Mouse (Mus musculus): Measurements from ENCODE around the gene Megf11. TPM values are rescaled to one million over a fixed set of nuclear protein-coding genes. Genes with fewer than 3 reads are reported as not detected.

The Megf11 gene
- polyA plus RNA-seq, 1 experiment from 2014 or later: 5.6 TPM

DNA sequence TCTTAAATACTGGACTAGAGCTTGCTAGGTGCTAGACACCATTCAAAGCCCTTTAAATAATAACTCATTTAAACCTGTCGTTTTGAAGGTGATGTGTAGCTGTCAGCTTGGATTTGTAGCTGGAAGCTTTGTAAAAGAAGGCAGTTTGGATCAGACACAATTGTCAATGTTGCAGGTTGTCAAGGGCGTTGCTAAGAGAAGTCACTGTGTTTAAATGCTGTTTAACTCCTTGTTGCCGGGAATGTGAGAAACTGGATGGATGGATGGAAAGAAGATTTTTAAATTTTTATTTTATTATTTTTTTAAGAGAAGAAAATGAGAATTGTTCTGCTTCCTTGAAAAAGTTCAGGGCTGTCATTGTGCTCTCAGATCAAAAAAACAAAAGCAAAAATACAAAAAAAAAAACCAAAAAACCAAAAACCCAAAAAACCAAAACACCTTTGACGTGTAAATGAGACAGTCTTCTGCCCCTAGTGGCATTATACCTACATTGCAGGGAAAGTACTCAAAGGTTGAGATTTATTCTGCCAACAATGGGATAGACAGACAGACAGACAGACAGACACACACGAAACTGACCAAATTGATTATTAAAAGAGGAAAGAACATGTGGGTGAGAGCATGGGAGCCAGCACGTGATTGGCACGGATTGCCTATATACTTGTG, 227.7 kb downstream of the Megf11 start:
- peaks cover 22% of the 10 kb centered on the region; the same call in 1 of the 2 replicates for H3K27me3 ChIP-seq (ENCODE audit: insufficient read depth, poor library complexity, severe bottlenecking)
- DNase-seq (ENCODE audit: low spot score): no peak
- H3K36me3 ChIP-seq: no peaks in the 10 kb centered on the region

DNA sequence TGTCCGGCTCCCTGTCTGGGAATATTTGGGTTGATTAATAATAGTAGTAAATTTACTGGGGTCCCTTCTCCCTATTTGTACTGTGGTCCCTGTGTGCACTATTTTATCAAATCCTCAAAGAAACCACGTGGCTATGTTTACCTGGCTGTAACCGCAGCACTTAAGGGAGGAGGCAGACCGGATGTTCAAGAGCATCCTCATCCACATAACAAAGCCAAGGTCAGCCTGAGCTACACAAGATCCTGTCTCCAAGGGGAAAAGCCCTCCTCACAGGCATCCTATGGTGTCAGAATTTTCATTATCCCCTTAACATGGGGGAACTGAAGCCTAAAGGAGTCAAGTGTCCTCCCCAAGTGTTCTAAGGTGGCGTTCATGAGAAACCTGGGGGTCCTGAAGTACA, 232.0 kb downstream of the Megf11 start:
- Histone ChIP-seq H3K27me3 (ENCODE audit: insufficient read depth, poor library complexity, severe bottlenecking) (peaks cover 6% of the 10 kb centered on the region; the same call in 1 of the 2 replicates), H3K36me3 (no peaks in the 10 kb centered on the region), H3K4me1 (replicated peaks) (peaks cover 22% of the 10 kb centered on the region), H3K9me3 (no peaks in the 10 kb centered on the region), H3K27ac (no peak overlapping the region), H3K4me3 (no peak overlapping the region)
- 62% methylated on average over 5 of the region's 5 CpGs for WGBS
- no peak for DNase-seq (ENCODE audit: low spot score)

More for the DNA sequence above, 227.7 kb downstream of the Megf11 start:
- Histone ChIP-seq H3K4me3 (no peak overlapping the region), H3K4me1 (replicated peaks) (peaks cover 30% of the 10 kb centered on the region), H3K27ac (no peak overlapping the region), H3K9me3 (no peaks in the 10 kb centered on the region)
- WGBS: 49% methylated on average over 7 of the region's 7 CpGs

DNA sequence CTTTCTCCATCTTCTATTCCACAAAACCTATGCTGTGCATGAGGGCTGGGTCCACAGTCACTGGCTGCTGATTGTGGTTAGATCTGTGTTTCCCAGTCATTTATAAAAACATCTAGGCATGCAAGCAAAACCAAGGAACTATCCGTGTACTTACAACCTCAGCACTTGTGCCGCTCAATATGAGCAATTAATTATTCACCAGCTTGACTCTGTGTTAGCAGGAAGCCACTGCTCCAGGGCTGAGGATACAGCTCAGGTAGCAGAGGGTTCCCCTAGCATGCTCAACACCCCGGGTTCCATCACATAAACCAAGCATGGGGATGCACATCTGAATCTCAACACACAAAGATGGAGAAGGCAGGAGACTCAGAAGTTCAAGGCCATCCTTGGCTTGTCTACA, 233.0 kb downstream of the Megf11 start:
- H3K4me1 ChIP-seq (replicated peaks): peaks cover 21% of the 10 kb centered on the region
- DNase-seq (ENCODE audit: low spot score): no peak
- H3K4me3 ChIP-seq: no peak overlapping the region
- no peaks in the 10 kb centered on the region for H3K9me3 ChIP-seq
- H3K27ac ChIP-seq: no peak overlapping the region
- WGBS: 89% methylated on average over 3 of the region's 3 CpGs
- H3K36me3 ChIP-seq: no peaks in the 10 kb centered on the region
- peaks cover 6% of the 10 kb centered on the region; the same call in 1 of the 2 replicates for H3K27me3 ChIP-seq (ENCODE audit: insufficient read depth, poor library complexity, severe bottlenecking)

DNA sequence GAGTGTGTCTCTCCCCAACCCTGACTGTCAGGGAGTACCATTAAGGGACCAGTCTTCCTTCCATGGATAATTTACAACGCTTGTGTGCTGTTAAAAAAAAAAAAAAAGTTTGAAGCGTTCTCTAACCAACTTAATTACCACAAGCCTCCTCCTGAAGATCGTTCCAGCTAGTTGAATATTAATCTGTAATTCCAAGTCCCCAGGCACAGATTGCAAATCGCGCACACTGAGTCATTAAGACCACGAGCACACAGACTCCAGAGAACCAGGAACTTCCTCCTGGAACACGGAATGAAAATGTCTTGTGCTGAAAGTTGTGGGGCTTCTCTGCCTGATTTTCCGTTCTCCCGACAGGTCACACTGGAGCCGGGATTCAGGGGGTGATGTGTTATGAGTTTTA, 234.0 kb downstream of the Megf11 start:
- no peak overlapping the region for H3K4me3 ChIP-seq
- WGBS: 82% methylated on average over 10 of the region's 10 CpGs
- no peak for DNase-seq (ENCODE audit: low spot score)
- H3K9me3 ChIP-seq: no peaks in the 10 kb centered on the region
- peaks cover 31% of the 10 kb centered on the region for H3K4me1 ChIP-seq (replicated peaks)
- no peaks in the 10 kb centered on the region for H3K36me3 ChIP-seq
- H3K27me3 ChIP-seq (ENCODE audit: insufficient read depth, poor library complexity, severe bottlenecking): peaks cover 6% of the 10 kb centered on the region; the same call in 1 of the 2 replicates
- H3K27ac ChIP-seq: no peak overlapping the region

DNA sequence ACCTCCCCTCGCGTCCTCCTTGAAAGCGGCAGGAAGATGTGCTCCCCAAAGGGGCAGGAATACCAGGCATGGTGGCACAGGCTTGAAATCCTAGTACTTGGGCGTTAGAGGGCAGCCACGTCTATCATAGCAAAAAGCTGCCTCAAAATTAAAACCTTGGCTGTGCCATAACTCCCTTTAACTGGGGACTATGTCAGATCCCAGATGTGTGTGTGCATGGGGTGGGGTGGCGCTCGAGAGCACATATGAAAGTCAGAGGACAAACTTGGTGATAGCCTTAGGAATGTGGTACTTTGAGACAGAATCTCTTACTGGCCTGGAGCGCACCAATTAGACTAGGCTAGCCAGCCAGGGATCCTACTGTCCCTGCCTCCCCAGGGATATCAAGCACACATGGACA, 235.2 kb downstream of the Megf11 start:
- Histone ChIP-seq H3K4me1 (replicated peaks) (peaks cover 34% of the 10 kb centered on the region), H3K4me3 (no peak overlapping the region), H3K9me3 (no peaks in the 10 kb centered on the region), H3K27me3 (ENCODE audit: insufficient read depth, poor library complexity, severe bottlenecking) (peaks cover 6% of the 10 kb centered on the region; the same call in 1 of the 2 replicates), H3K36me3 (no peaks in the 10 kb centered on the region), H3K27ac (no peak overlapping the region)
- 68% methylated on average over 8 of the region's 8 CpGs for WGBS
- DNase-seq (ENCODE audit: low spot score): no peak

DNA sequence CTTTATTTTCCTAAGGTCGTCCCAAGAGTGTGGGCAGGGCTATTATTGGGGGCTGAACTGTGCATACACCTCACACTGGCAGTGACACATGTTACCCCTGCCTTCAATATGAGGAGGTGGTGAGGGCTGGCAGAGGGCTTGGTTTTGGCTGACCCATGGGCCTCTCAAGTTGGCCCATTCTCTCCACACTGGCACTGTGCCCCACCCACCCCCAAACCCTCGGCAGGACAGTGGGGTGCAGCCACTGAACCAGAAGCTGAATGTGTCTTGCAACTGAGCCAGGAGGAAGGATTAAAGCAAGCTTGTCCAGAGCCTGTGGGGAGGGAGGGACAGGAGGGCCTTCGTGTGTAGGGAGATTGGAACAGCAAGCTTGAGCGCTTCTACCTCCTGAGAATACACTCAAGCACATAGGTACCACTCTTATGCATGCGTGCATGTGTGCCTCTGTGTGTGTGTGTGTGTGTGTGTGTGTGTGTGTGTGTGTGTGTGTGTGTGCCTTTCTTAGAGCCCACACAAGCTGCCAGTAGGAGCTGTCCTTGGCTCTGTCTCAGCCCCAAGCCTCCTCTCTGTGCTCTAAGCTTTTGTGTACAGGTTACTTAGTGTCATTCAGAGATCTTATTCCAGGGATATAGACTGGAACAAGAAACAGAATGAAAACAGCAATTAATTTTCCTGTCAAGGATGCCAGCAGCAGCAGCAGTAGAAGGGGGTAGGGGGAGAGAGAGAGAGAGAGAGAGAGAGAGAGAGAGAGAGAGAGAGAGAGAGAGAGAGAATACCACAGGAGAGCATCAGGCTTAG, 236.3 kb downstream of the Megf11 start:
- H3K27ac ChIP-seq: peak overlapping the region; percentile 29; the same call in 1 of the 2 replicates
- H3K36me3 ChIP-seq: no peaks in the 10 kb centered on the region
- H3K4me1 ChIP-seq (replicated peaks): peaks cover 41% of the 10 kb centered on the region
- peaks cover 6% of the 10 kb centered on the region; the same call in 1 of the 2 replicates for H3K27me3 ChIP-seq (ENCODE audit: insufficient read depth, poor library complexity, severe bottlenecking)
- no peaks in the 10 kb centered on the region for H3K9me3 ChIP-seq
- DNase-seq (ENCODE audit: low spot score): no peak
- WGBS: 48% methylated on average over 5 of the region's 5 CpGs
- H3K4me3 ChIP-seq: no peak overlapping the region

DNA sequence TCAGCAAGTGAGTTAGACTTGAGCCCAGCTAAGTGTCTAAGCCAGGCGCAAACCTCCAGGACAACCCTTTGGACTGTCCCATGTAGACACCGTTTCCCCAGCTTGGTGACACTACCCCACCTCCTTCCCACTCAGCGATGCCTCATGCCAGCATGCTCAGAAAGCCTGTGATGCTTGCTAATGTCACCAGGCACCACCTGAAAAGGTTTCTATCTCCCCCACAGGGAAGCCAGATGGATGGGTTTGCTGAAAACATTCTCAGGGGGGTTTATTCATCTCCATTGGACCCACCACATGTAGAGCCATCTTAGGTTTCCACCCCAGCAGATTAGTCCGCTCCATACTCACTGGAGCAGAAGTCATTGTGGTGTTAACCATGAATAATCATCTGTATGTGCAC, 237.9 kb downstream of the Megf11 start:
- H3K4me1 ChIP-seq (replicated peaks): peaks cover 37% of the 10 kb centered on the region
- H3K9me3 ChIP-seq: no peaks in the 10 kb centered on the region
- no peak overlapping the region for H3K4me3 ChIP-seq
- DNase-seq (ENCODE audit: low spot score): no peak
- no peaks in the 10 kb centered on the region for H3K27me3 ChIP-seq (ENCODE audit: insufficient read depth, poor library complexity, severe bottlenecking)
- 85% methylated on average over 4 of the region's 4 CpGs for WGBS
- H3K36me3 ChIP-seq: no peaks in the 10 kb centered on the region
- no peak overlapping the region; the same call in 1 of the 2 replicates for H3K27ac ChIP-seq

DNA sequence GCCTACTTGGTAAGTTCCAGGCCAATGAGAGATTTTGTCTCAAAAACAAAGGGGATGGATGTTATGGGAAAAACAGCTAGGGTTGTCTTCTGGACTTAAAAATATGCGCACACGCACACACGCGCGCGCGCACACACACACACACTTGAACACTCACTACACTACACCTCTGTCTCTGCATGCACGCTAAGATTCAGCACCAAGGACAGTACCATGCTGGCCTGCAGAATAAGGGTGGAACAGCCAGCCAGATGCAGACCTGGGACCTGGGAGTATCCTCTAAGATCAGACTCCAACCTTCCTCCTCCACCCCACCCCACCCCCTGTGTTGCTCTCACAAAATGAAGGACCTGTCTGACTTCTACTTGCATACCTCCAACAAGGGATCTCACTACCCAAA, 239.1 kb downstream of the Megf11 start:
- Histone ChIP-seq H3K27me3 (ENCODE audit: insufficient read depth, poor library complexity, severe bottlenecking) (no peaks in the 10 kb centered on the region), H3K4me1 (replicated peaks) (peaks cover 39% of the 10 kb centered on the region), H3K4me3 (no peak overlapping the region), H3K27ac (no peak overlapping the region), H3K36me3 (no peaks in the 10 kb centered on the region), H3K9me3 (no peaks in the 10 kb centered on the region)
- DNase-seq (ENCODE audit: low spot score): peak; percentile 71
- 69% methylated on average over 8 of the region's 8 CpGs for WGBS

DNA sequence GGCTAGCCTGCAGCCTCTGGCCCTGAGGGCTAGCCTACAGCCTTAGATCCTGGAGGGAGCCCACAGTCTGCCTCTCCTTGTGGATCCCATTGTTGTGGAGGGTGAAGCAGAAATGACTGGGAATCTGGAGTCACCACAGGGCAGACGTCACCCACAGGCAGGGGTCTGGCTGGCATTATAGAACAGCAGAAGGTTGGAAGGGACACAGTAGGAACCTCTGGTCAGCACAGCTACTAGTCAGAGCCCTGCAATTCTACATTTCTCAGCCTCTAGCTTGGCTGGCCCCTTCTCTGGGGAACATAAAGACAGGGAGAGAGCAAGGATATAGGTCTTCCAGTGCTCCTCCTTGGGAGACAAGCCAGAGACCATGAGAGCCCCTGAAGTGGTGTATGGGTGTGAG, 244.4 kb downstream of the Megf11 start:
- WGBS: 48% methylated on average over 1 of the region's 1 CpGs
- H3K9me3 ChIP-seq: no peaks in the 10 kb centered on the region

DNA sequence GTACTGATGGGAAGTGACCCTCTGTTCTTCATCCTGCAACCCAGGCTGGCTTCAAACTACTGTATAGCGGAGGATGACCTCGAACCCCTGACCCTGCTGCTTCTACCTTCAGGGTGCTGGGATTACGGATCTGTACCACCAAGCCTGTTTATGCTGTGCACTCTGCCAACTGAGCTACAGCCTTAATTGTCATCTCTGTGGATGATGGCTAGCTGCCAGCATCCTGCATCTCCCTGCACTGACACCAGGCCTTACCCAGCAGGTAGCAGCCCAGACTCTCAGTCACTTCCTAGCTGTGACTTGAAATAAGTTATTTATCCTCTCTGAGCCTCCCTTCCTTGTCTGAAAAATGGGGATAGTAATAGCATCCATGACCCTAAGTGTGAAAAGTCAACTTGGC, 247.7 kb downstream of the Megf11 start:
- Histone ChIP-seq H3K27ac (no peak overlapping the region), H3K9me3 (no peaks in the 10 kb centered on the region), H3K36me3 (no peaks in the 10 kb centered on the region), H3K27me3 (ENCODE audit: insufficient read depth, poor library complexity, severe bottlenecking) (peaks cover 24% of the 10 kb centered on the region), H3K4me1 (replicated peaks) (peaks cover 13% of the 10 kb centered on the region), H3K4me3 (no peak overlapping the region)
- 94% methylated on average over 3 of the region's 3 CpGs for WGBS
- no peak for DNase-seq (ENCODE audit: low spot score)

More for the DNA sequence above, 244.4 kb downstream of the Megf11 start:
- DNase-seq (ENCODE audit: low spot score): no peak
- H3K27me3 ChIP-seq (ENCODE audit: insufficient read depth, poor library complexity, severe bottlenecking): no peaks in the 10 kb centered on the region
- no peak overlapping the region for H3K4me3 ChIP-seq
- H3K27ac ChIP-seq: 0 out of 2 replicates have a peak overlapping the region, but pooled peaks have one; percentile 8
- peaks cover 14% of the 10 kb centered on the region for H3K4me1 ChIP-seq (replicated peaks)
- H3K36me3 ChIP-seq: no peaks in the 10 kb centered on the region

DNA sequence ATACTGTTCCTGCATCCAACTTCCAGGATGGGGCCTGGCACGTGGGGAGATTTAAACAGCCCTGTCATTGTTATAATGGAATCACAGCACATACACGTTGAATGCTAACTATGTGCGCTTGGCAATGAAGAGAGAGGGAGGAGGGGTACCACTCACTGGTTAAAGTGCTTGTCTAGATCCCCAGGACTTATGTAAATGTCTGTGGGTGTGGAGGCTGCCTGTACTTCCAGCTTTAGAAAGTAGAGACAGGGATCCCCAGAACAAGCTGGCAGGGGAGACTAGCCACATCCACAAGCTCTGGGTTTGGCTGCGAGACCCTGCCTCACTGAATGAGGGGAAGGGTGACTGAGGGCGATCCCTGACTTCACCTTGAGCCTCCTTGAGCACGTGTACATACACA, 250.7 kb downstream of the Megf11 start:
- Histone ChIP-seq H3K9me3 (no peaks in the 10 kb centered on the region), H3K36me3 (no peaks in the 10 kb centered on the region), H3K4me3 (no peak overlapping the region), H3K27me3 (ENCODE audit: insufficient read depth, poor library complexity, severe bottlenecking) (peaks cover 41% of the 10 kb centered on the region), H3K27ac (no peak overlapping the region), H3K4me1 (replicated peaks) (peaks cover 26% of the 10 kb centered on the region)
- no peak for DNase-seq (ENCODE audit: low spot score)
- 63% methylated on average over 6 of the region's 6 CpGs for WGBS

DNA sequence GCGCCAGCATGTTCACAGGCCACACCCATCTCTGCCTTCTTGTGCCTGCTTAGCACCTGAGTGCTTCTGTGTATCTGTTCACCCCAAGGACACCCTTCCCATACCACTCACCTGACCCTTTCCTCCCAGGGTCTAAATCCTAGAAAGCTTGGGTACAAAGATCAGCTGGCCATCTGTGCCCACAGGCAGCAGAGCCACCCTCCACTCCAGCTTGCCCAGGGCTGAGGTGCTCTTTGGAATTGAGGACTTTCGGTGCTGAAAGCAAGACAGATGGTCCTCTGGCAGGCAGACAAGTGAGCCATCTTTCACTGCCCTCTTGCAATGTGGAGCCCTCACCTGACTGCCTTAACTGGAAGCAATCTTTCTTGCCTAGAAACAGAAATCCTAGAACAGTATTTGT, 251.5 kb downstream of the Megf11 start:
- H3K27ac ChIP-seq: no peak overlapping the region
- 91% methylated on average over 2 of the region's 2 CpGs for WGBS
- H3K27me3 ChIP-seq (ENCODE audit: insufficient read depth, poor library complexity, severe bottlenecking): peaks cover 42% of the 10 kb centered on the region
- no peak overlapping the region for H3K4me3 ChIP-seq
- H3K4me1 ChIP-seq (replicated peaks): peaks cover 26% of the 10 kb centered on the region
- H3K36me3 ChIP-seq: no peaks in the 10 kb centered on the region
- H3K9me3 ChIP-seq: no peaks in the 10 kb centered on the region
- DNase-seq (ENCODE audit: low spot score): no peak

DNA sequence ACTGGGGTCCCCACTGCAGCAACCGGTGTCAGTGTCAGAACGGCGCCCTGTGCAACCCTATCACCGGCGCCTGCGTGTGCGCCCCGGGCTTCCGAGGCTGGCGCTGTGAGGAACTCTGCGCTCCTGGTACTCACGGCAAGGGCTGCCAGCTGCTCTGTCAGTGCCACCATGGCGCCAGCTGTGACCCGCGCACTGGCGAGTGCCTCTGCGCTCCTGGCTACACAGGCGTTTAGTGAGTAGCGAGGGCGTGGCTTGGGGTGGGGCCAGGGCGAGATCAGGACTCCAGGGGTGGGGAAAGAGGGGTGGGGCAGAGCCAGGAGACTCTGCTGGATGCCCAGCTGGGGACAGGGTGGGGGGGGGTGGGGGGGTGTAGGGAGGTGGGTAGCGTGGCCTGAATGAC, 252.8 kb downstream of the Megf11 start:
- Histone ChIP-seq H3K9me3 (no peaks in the 10 kb centered on the region), H3K36me3 (no peaks in the 10 kb centered on the region), H3K27ac (no peak overlapping the region), H3K4me3 (peak overlapping the region; percentile 45), H3K27me3 (ENCODE audit: insufficient read depth, poor library complexity, severe bottlenecking) (peaks cover 44% of the 10 kb centered on the region), H3K4me1 (replicated peaks) (peaks cover 26% of the 10 kb centered on the region)
- 2% methylated on average over 22 of the region's 22 CpGs for WGBS
- DNase-seq (ENCODE audit: low spot score): peak; percentile 33
